Mouse (Mus musculus): Measurements from ENCODE around the gene Tnfrsf25.

The Tnfrsf25 gene

DNA sequence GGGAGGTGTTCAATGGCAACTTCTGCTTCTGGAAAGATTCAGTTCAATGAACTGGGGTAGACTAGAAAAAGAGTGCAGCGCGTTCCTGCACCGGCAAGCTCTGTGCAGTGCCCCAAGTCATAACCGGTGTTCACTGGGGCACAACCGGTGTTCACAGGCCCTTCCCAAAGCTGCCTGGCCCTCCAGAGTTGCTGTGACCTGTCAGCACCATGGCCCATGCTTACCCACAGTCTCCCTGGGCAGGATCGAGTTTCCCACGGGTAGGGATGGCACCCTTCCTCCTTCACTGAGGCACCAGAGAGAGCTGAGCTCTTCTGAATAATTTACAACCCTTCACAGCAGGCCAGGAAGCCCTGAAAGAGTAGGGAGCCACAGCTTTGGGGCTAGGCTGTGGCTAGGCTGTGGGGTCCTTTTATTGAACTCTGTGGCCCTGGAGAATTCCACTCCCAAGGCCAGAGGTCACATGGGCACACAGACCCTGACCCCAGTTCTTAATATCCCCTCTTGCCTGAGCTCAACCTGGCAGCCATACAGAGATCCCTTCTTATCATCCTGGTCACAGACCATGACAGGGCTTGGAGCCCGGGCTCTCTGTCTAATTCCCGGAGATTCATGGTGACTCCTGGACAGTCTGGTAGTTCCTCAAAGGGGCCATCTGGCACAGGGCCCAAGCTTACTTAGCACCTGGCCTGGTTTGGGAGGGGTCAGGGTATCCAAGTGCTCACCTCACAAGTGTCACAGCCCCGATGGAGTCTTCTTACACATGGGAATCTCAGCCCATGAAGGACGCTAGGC, 30.5 kb downstream of the Tnfrsf25 start:
- DNase-seq, result no peak

DNA sequence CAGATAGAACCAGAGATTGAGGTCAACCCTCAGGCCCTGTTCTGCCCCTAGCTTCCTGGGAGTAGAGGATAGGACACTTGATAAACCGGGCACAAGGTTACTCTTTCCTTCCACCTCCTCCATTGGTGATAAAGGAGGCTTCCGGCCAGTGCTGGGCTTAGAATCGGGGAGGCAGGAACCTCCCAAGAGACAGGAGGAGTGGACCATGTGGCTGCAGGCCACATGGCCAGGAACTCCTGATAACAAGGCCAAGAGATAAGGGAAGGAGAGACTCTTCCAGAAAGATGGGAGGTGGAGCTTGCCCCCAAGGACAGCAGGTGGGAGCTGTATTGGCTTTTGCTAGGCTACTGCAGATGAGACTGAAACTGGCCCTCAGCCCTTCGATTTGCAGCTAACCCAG, 34.8 kb downstream of the Tnfrsf25 start:
- no peak for DNase-seq

GRCm38 (mm10) chr4:152151451-152151965, 35.8 kb downstream of the Tnfrsf25 start:
- no peak for DNase-seq

GRCm38 (mm10) chr4:152151966-152152544, 36.3 kb downstream of the Tnfrsf25 start, which contains the start of gene Espn:
Gene Espn, minus strand, starts transcription at chr4:152152371.
- no peak for DNase-seq

- DNase-seq, result no peak
These were observed 38.0 kb downstream of the Tnfrsf25 start for GRCm38 (mm10) chr4:152153771-152154177.

GRCm38 (mm10) chr4:152155019-152155418, 39.3 kb downstream of the Tnfrsf25 start:
- DNase-seq, result no peak

GRCm38 (mm10) chr4:152157779-152158584, 42.2 kb downstream of the Tnfrsf25 start:
- DNase-seq, result no peak

GRCm38 (mm10) chr4:152158585-152159284, 43.0 kb downstream of the Tnfrsf25 start, which contains the start of gene Hes2:
Gene Hes2, plus strand, starts transcription at chr4:152158867.
- no peak for DNase-seq

GRCm38 (mm10) chr4:152159285-152159678, 43.5 kb downstream of the Tnfrsf25 start:
- no peak for DNase-seq

- no peak for DNase-seq
These were observed 45.0 kb downstream of the Tnfrsf25 start for GRCm38 (mm10) chr4:152160748-152161147.

GRCm38 (mm10) chr4:152161601-152162000, 45.9 kb downstream of the Tnfrsf25 start:
- no peak for DNase-seq

GRCm38 (mm10) chr4:152162748-152163147, 47.0 kb downstream of the Tnfrsf25 start:
- DNase-seq, result no peak

GRCm38 (mm10) chr4:152165036-152165931, 49.5 kb downstream of the Tnfrsf25 start:
- DNase-seq, result peak; percentile 54

DNA sequence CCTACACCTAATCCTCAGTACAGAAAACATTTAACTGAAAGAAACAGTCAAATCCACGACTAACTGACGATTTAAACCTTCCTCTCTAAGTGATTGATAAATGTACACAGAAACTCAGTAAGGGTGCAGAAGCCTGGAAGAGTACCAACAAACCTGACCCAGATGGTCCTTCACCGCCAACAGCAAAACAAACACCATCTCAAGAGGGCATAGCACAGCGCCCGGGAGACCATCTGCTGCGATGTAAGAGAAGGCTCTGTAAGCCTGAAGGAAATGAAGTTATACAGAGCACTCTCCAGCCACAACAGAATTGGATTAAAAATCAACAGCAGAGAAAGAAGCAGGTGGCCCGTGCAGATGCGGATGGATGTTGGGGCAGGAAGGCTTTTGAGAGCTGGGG, 52.3 kb downstream of the Tnfrsf25 start:
- DNase-seq, result no peak

DNA sequence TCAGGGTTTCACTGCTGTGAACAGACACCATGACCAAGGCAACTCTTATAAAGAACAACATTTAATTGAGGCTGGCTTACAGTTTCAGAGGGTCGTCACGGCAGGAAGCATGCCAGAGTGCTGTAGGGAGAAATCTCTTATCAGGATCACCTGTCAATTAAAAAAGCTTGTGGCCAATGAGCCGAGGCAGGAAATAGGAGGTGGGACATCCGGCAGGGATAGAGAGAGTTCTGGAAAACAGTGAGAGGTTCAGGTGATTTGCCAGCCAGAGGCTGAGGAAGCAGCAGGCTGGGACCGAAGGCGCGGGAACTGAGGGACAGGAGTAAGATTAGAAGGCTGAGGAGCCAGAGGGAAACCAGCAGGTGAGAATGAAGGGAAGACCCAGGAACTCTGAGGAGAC, 53.4 kb downstream of the Tnfrsf25 start:
- no peak for DNase-seq

Data from cerebellum, adult 9-11 months (tissue).